Mouse (Mus musculus) forebrain, embryonic 13.5 days (tissue): ENCODE data around the gene Trappc5. TPM values are rescaled to one million over a fixed set of nuclear protein-coding genes. Genes with fewer than 3 reads are reported as not detected.

Source experiments
- ATAC-seq: fragments of 200-750 bp; cut with Nextera tagmentation; 2 replicates; pipeline ENCODE4 v1.8.0; 2017
- H3K27ac ChIP-seq: fragments of 300-500 bp; sonication (generic); 2 replicates; pipeline ENCODE4 v1.5.1; 2015; ENCODE audit warnings: inconsistent platforms, mild to moderate bottlenecking, moderate library complexity
- H3K27me3 ChIP-seq: fragments of 300-500 bp; sonication (generic); 2 replicates; pipeline ENCODE4 v1.6.1; 2015; ENCODE audit warnings: mild to moderate bottlenecking, inconsistent platforms
- H3K36me3 ChIP-seq: fragments of 300-500 bp; sonication (generic); 2 replicates; pipeline ENCODE4 v1.6.1; 2015; ENCODE audit warnings: mild to moderate bottlenecking, inconsistent platforms; ENCODE audit not compliant: poor library complexity, severe bottlenecking
- H3K4me1 ChIP-seq: fragments of 300-500 bp; sonication (generic); 2 replicates; pipeline ENCODE4 v1.6.1; 2015; ENCODE audit warnings: inconsistent platforms
- H3K4me2 ChIP-seq: fragments of 300-500 bp; sonication (generic); 2 replicates; pipeline ENCODE4 v1.6.1; 2015; ENCODE audit warnings: inconsistent platforms, mild to moderate bottlenecking, moderate library complexity
- H3K4me3 ChIP-seq: fragments of 300-500 bp; sonication (generic); 2 replicates; pipeline ENCODE4 v1.5.1; 2015; ENCODE audit warnings: mild to moderate bottlenecking, inconsistent platforms
- H3K9ac ChIP-seq: fragments of 300-500 bp; sonication (generic); 2 replicates; pipeline ENCODE4 v1.6.1; 2015; ENCODE audit warnings: mild to moderate bottlenecking, inconsistent platforms
- H3K9me3 ChIP-seq: fragments of 300-500 bp; sonication (generic); replicated peaks from 2 replicates; pipeline ENCODE4 v1.6.1; 2016; ENCODE audit warnings: inconsistent platforms
- WGBS: fragments of 180-500 bp; shearing (Covaris S2); methylation state at CpG from one replicate; pipeline ENCODE4 v1.1.7; 2015; 5-methylcytosine and 5-hydroxymethylcytosine counted together
- polyA plus RNA-seq: library from polyadenylated mRNA; unstranded; fragments of >200 nt; fragmentation: Nextera tagmentation; extraction: Ambion mirVana; gene quantifications from 2 replicates; pipeline ENCODE4 v1.2.1, GENCODE M21; 2015

Gene Trappc5
- polyA plus RNA-seq, 1 experiment from 2014 or later = 52.0 TPM

GRCm38 (mm10) chr8:3679656-3680055, 3.6 kb downstream of the Trappc5 start:
- no peak overlapping the region for H3K4me3 ChIP-seq
- WGBS = 90% methylated on average over 5 of the region's 5 CpGs

GRCm38 (mm10) chr8:3682435-3682834, 6.3 kb downstream of the Trappc5 start:
- H3K27me3 ChIP-seq = no peaks in the 10 kb centered on the region
- H3K9me3 ChIP-seq = 0 out of 2 replicates have a peak, but pooled peaks cover 3% of the 10 kb centered on the region
- ATAC-seq = no peak
- no peak overlapping the region for H3K4me2 ChIP-seq
- peaks cover 15% of the 10 kb centered on the region for H3K4me1 ChIP-seq
- no peak overlapping the region for H3K27ac ChIP-seq
- H3K4me3 ChIP-seq = no peak overlapping the region
- H3K9ac ChIP-seq = no peak overlapping the region
- WGBS = 94% methylated on average over 5 of the region's 5 CpGs
- H3K36me3 ChIP-seq = peaks cover 43% of the 10 kb centered on the region

More at GRCm38 (mm10) chr8:3679656-3680055, 3.6 kb downstream of the Trappc5 start:
- no peaks in the 10 kb centered on the region for H3K27me3 ChIP-seq
- H3K27ac ChIP-seq = no peak overlapping the region
- no peak overlapping the region for H3K4me2 ChIP-seq
- ATAC-seq = no peak
- peaks cover 20% of the 10 kb centered on the region for H3K4me1 ChIP-seq
- 0 out of 2 replicates have a peak, but pooled peaks cover 3% of the 10 kb centered on the region for H3K9me3 ChIP-seq
- H3K9ac ChIP-seq = no peak overlapping the region
- peaks cover 43% of the 10 kb centered on the region for H3K36me3 ChIP-seq

DNA sequence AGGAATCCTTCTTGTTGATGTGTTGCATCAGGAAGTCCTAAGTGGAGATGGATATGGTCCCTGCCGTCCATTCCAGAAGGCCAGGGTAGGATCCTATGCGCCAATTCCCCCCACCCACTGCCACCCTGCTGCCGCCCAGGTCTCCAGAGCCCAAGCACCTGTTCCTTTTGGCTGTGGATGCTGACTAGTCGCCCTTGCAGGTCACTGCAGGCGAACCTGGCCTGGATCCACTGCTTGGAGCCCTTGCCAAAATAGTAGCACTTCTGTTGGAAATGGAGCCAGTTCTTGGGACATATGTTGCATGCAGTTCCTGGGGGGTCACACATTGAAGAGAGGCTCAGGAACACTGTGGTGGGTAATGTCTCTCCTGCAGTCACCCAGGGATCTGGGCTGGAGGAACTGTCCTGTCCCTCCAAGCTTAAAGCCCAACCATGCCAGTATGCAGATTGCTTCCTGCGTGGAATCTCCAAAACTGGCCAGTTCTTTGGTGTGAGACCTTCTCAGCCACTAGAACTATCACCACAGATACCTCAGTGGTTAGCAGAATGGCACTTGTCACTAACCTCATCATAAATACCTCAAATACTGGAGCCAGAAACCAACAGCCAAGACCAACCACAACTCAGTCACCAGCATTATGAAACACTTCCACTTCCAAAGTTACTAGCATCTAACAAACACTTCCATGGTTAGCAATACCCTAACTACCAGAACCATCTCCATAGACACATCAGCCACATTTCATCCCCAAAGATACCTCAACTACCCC, 7.5 kb downstream of the Trappc5 start:
- Histone ChIP-seq H3K4me3 (no peak overlapping the region), H3K36me3 (peaks cover 43% of the 10 kb centered on the region), H3K9ac (no peak overlapping the region), H3K4me2 (no peak overlapping the region), H3K4me1 (peaks cover 4% of the 10 kb centered on the region; the same call in 1 of the 2 replicates), H3K9me3 (0 out of 2 replicates have a peak, but pooled peaks cover 3% of the 10 kb centered on the region), H3K27me3 (no peaks in the 10 kb centered on the region), H3K27ac (no peak overlapping the region)
- no peak for ATAC-seq
- 71% methylated on average over 6 of the region's 6 CpGs for WGBS

DNA sequence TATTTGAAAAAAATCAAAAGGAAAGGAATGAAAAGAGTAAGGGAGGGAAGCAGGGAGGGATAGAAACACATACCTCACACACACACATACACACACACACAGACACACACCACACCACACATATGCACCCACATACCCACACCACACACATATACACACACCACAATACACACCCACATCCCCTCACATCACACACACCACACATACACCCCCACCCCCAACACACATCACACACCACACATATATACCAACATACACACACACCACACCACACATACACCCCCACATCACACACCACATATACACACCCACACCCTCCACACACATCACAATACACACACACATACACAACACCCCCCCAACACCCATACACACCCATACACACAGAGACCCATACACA, 8.4 kb downstream of the Trappc5 start:
- Histone ChIP-seq H3K4me1 (0 out of 2 replicates have a peak, but pooled peaks cover under 1% of the 10 kb centered on the region), H3K27me3 (no peaks in the 10 kb centered on the region), H3K4me3 (no peak overlapping the region), H3K36me3 (peaks cover 34% of the 10 kb centered on the region), H3K27ac (no peak overlapping the region), H3K9me3 (no peaks in the 10 kb centered on the region), H3K4me2 (no peak overlapping the region), H3K9ac (no peak overlapping the region)
- ATAC-seq = peak; percentile 42

DNA sequence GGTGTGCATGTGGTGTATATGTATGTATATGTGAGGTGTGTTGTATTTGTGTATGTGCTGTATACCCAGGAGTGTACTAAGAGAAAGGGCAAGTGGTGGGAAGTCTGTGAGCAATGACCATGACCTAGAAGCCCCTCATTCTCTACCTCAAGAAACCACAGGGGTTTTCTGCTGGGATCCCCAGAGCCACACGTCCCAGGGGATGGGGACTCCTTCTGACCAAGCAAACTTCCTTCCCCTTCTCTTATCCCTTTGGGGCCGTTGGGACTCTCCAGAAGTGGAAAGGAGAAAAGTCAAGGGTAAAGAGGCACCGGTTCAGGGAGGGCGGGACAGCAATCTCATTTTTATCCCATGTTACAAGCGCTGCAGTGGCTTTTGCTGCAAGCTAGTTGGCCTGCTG, 9.3 kb downstream of the Trappc5 start:
- Histone ChIP-seq H3K9me3 (no peaks in the 10 kb centered on the region), H3K36me3 (peaks cover 26% of the 10 kb centered on the region), H3K4me2 (no peak overlapping the region), H3K27ac (no peak overlapping the region), H3K4me3 (no peak overlapping the region), H3K9ac (no peak overlapping the region), H3K27me3 (no peaks in the 10 kb centered on the region), H3K4me1 (no peaks in the 10 kb centered on the region)
- WGBS = 71% methylated on average over 5 of the region's 5 CpGs
- ATAC-seq = no peak

DNA sequence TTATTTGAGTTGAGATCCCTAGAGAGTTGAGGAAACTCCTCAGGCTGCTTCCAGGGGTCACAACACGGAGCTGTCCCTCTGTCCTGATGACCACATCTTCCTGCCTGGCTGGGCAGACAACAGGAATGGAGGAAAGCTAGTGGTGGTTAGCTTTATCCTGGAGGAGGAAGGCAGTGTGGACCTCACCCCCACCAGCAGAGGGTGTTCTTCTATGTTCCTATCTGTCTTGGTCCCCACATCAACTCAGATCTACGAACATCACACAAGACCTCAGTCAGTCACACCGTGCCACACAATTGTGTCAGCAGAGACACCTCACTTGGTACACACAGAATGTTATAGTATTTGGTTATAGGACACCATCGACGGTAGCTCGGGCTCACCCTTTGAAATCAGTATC, 11.4 kb downstream of the Trappc5 start:
- no peaks in the 10 kb centered on the region for H3K4me1 ChIP-seq
- H3K36me3 ChIP-seq = peaks cover 5% of the 10 kb centered on the region; the same call in 1 of the 2 replicates
- H3K9ac ChIP-seq = no peak overlapping the region
- WGBS = 81% methylated on average over 6 of the region's 6 CpGs
- no peak overlapping the region for H3K4me2 ChIP-seq
- ATAC-seq = no peak
- no peak overlapping the region for H3K27ac ChIP-seq
- H3K27me3 ChIP-seq = no peaks in the 10 kb centered on the region
- H3K9me3 ChIP-seq = no peaks in the 10 kb centered on the region
- no peak overlapping the region for H3K4me3 ChIP-seq

DNA sequence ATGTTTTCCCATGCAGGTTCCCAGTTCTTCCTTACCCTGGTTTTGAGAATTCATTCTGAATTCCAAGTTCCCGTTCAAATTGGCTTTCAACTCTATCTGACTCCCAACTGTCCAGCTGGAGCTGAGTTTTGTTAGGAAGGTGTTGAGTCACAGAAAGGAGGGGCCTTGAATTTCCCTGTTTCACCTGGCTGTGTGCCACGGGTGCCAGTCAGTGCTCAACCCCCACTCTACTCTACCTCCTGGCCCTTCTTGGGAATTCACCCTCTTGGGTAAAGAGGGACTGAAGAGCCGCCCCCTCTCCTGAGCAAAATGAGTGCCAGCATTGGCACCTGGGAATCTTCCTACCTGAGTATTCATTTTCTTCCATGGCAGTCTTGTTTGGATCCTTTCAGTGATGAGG, 14.7 kb downstream of the Trappc5 start:
- no peaks in the 10 kb centered on the region for H3K9me3 ChIP-seq
- H3K27me3 ChIP-seq = no peaks in the 10 kb centered on the region
- no peak overlapping the region for H3K27ac ChIP-seq
- H3K4me3 ChIP-seq = no peak overlapping the region
- 81% methylated on average over 3 of the region's 3 CpGs for WGBS
- no peak for ATAC-seq
- H3K36me3 ChIP-seq = no peaks in the 10 kb centered on the region
- no peaks in the 10 kb centered on the region for H3K4me1 ChIP-seq
- no peak overlapping the region for H3K9ac ChIP-seq
- no peak overlapping the region for H3K4me2 ChIP-seq

DNA sequence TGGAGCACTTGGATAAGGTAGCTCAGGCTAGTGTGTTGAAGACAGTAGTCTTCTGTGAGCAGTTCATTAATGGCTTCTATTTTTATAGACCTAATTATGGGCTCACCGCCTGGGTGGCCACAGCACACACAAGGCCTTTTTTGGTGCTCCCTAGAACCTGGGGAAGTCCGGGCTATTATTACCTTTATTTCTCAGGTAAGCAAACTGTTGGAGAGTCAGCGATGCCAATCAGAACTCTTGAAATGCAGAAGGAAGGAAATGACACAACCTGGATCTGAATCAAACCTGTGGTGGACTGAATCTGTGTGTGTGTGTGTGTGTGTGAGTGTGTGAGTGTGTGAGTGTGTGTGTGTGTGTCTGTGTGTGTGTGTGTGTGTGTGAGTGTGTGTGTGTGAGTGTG, 18.0 kb downstream of the Trappc5 start, which contains the start of gene Fcer2a:
Gene Fcer2a, minus strand, starts transcription at position 55 of the 400 bp plus-strand sequence.
- Histone ChIP-seq H3K27ac (no peak within 1 kb of the TSS), H3K4me1 (no peaks in the 10 kb centered on the region), H3K36me3 (no peaks in the 10 kb centered on the region), H3K4me2 (no peak within 1 kb of the TSS), H3K4me3 (no peak within 1 kb of the TSS), H3K27me3 (no peaks in the 10 kb centered on the region), H3K9ac (no peak within 1 kb of the TSS), H3K9me3 (no peaks in the 10 kb centered on the region)
- WGBS = 88% methylated on average over 3 of the region's 3 CpGs
- ATAC-seq = no peak

DNA sequence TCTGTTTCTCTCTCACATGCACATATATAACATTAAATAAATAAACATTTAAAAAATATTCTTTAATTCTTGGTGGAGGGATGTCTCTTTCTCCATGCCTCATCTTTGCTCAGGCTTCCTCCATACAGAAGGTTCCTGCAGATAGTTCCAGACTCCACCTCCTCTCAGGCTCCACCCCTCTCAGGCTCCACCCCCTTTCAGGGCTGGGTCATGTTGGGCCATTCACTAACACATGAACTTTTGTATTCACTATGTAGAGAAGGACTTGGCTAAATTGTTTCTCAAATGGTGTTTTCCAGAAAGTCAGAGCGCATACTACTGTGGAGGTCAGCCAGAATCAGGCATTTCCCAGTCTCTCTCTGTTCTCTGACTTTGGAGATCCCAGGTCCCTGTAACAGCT, 25.4 kb downstream of the Trappc5 start:
- H3K27ac ChIP-seq = no peak overlapping the region
- no peaks in the 10 kb centered on the region for H3K36me3 ChIP-seq
- H3K27me3 ChIP-seq = no peaks in the 10 kb centered on the region
- no peak overlapping the region for H3K4me2 ChIP-seq
- WGBS = 97% methylated on average over 1 of the region's 1 CpGs
- H3K4me3 ChIP-seq = no peak overlapping the region
- no peak for ATAC-seq
- no peaks in the 10 kb centered on the region for H3K4me1 ChIP-seq
- H3K9ac ChIP-seq = no peak overlapping the region
- no peaks in the 10 kb centered on the region for H3K9me3 ChIP-seq

DNA sequence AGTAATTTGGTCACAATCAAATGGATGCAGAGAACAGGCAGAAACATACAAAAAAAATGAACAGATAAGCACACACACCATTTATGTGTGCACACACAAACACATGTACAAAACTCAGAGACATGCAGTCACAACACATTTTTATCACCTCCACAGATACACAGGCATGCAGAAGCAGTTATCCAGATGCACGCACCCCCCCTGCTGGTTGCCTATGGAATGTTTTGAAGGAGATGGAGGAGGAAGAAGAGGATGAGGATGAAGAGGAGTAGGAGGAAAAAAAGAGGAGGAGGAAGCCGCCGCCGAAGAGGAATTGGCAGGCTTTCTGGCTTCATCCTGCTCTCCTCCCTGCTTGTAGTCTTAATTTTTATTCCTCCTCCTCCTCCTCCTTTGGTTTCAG, 29.6 kb downstream of the Trappc5 start:
- Histone ChIP-seq H3K4me3 (no peak overlapping the region), H3K9ac (no peak overlapping the region), H3K4me2 (no peak overlapping the region), H3K4me1 (no peaks in the 10 kb centered on the region), H3K27ac (no peak overlapping the region), H3K27me3 (no peaks in the 10 kb centered on the region), H3K36me3 (no peaks in the 10 kb centered on the region), H3K9me3 (no peaks in the 10 kb centered on the region)
- ATAC-seq = no peak
- 65% methylated on average over 4 of the region's 4 CpGs for WGBS

- no peak overlapping the region for H3K27ac ChIP-seq
- no peak for ATAC-seq
- no peak overlapping the region for H3K9ac ChIP-seq
- H3K9me3 ChIP-seq = no peaks in the 10 kb centered on the region
- H3K27me3 ChIP-seq = no peaks in the 10 kb centered on the region
- no peak overlapping the region for H3K4me2 ChIP-seq
- no peaks in the 10 kb centered on the region for H3K36me3 ChIP-seq
- WGBS = 75% methylated on average over 7 of the region's 7 CpGs
- H3K4me1 ChIP-seq = no peaks in the 10 kb centered on the region
- no peak overlapping the region for H3K4me3 ChIP-seq
Measured at GRCm38 (mm10) chr8:3707611-3708010, 31.5 kb downstream of the Trappc5 start.

- Histone ChIP-seq H3K27me3 (no peaks in the 10 kb centered on the region), H3K4me3 (no peak overlapping the region), H3K27ac (no peak overlapping the region), H3K9me3 (no peaks in the 10 kb centered on the region), H3K4me2 (no peak overlapping the region), H3K9ac (no peak overlapping the region), H3K4me1 (no peaks in the 10 kb centered on the region), H3K36me3 (no peaks in the 10 kb centered on the region)
- ATAC-seq = no peak
- WGBS = 89% methylated on average over 3 of the region's 3 CpGs
Measured at GRCm38 (mm10) chr8:3710312-3710711, 34.2 kb downstream of the Trappc5 start.

GRCm38 (mm10) chr8:3711646-3712045, 35.5 kb downstream of the Trappc5 start:
- H3K36me3 ChIP-seq = no peaks in the 10 kb centered on the region
- no peak overlapping the region for H3K4me2 ChIP-seq
- no peaks in the 10 kb centered on the region for H3K9me3 ChIP-seq
- H3K27ac ChIP-seq = no peak overlapping the region
- 69% methylated on average over 2 of the region's 2 CpGs for WGBS
- no peak overlapping the region for H3K9ac ChIP-seq
- H3K27me3 ChIP-seq = no peaks in the 10 kb centered on the region
- no peak overlapping the region for H3K4me3 ChIP-seq
- no peaks in the 10 kb centered on the region for H3K4me1 ChIP-seq
- no peak for ATAC-seq
